Mouse (Mus musculus) activated CD4-positive, CD25-positive, alpha-beta regulatory T cell, adult 4 months (primary cell): ENCODE results near the gene Plod1. TPM values are rescaled to one million over a fixed set of nuclear protein-coding genes. Genes with fewer than 3 reads are reported as not detected.

ENCODE experiments used
- ATAC-seq: one replicate; pipeline ENCODE4 v1.8.0; 2017
- polyA plus RNA-seq, 2 experiments: library from polyadenylated mRNA; unstranded; fragments of 100-300 nt; shearing (Covaris generic); gene quantifications; one replicate each; pipeline ENCODE4 v1.2.1; 2017

The Plod1 gene
- polyA plus RNA-seq, 2 experiments from 2014 or later = 2.8 to 4.0 TPM

DNA sequence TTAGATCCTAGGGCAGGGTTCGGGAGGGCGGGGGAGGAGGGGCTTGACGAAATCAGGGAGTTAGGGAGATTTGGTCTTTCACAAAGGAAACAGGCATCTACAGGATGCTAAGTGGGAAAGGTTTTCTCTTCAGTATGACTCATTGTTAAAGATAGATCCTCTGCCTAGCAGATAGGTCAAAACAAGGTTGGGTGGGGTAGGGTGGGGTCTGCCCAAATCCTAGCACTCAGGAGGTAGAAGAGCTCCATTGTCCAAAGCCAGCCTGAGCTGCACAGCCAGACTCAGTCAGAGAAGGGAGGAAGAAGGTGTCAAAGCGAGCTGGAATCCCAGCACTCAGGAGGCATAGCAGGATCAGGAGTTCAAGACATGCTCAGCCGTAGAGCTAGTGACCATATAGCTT, 919 bp upstream of the Plod1 start:
- no peak for ATAC-seq

DNA sequence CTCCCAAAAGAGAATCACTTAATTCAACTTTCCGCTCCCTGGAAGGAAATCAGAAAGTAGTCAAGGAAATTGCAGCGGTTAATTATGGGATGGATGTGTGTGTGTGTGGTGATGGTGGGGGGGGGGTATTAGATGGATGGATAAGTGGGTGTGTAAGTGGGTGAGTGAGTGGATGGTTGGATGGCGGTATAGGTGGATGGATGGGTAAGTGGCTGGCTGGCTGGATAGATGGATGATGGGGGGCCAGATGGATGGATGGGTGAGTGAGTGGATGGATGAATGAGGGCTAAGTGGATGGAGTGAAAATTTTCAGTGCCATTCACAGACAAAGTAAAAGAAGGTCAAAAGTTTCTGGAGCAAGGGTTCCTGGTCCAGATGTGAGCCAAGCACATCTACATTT, 454 bp upstream of the Plod1 start:
- ATAC-seq = no peak

DNA sequence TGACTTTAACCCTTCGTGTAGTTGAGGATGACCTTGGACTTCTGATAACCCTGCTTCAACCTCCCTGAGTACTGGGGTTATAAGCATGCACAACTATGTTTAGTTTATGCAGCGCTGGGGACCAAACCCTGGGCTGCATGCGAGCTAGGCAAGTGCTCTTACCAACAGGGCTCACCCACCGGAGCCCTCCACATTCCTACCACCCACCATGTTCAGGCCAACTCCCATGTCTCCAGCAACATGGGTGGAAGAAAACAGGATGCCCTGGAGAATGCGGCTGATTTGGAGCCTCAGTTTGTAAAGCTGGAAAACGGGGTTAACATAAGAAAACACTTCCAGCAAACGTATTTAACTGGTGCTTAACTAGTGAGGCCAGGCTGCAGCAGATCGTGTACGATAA, 663 bp downstream of the Plod1 start:
- ATAC-seq = no peak

DNA sequence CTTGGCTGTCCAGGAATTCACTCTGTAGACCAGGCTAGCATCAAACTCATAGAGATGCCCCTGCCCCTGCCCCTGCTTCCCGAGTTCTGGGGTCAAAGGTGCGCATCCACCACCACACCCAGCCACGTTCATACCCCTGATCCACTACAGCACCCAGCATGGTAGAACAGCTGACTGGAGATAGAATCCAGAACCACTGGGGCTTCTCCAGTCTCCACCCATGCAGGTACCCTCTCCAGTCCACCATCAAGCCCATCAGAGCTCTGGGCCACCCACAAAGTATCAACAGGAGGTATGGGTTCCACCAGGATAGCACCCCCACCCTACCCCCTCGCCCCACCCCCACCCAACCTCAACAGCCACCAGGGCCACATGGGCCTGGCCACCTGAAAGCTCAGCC, 2.0 kb downstream of the Plod1 start:
- no peak for ATAC-seq

DNA sequence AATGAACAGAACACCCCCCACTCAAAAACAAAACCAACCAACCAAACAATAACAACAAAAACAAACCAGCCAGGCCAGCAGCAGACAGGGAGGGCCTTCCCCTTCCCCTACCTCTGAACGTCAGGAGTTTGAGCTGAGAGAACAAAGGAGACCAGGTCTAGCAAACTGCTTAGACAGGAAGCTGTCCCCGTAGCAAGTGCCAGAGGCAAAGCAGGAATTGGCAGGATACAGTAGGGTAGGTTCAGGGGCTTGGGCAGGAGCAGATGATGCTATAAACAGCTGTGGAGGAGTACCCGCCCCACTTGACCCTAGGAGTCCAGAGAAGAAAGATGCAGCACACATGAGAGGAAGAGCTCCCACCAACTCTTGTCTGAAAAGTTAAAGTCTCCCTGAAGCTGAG, 2.4 kb downstream of the Plod1 start:
- ATAC-seq = no peak

DNA sequence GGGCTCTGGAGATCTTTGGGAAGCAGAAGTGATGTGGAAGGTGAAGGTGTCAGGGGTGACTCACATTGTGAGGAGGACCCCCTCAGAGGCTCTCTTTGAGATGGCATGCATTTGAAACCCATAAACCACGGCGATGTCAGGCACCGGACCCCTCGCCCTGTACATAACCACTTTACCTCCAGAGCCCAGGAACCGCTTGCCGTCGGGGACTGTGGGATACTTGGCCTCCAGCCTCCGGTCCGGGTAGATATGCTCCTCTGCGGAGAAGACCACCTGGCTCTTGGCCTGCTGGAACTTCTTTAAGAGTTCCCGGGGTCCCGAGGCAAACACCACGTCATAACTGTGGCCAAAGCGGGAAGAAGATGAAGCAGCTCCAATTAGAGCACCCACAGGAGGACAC, 5.6 kb downstream of the Plod1 start:
- no peak for ATAC-seq

DNA sequence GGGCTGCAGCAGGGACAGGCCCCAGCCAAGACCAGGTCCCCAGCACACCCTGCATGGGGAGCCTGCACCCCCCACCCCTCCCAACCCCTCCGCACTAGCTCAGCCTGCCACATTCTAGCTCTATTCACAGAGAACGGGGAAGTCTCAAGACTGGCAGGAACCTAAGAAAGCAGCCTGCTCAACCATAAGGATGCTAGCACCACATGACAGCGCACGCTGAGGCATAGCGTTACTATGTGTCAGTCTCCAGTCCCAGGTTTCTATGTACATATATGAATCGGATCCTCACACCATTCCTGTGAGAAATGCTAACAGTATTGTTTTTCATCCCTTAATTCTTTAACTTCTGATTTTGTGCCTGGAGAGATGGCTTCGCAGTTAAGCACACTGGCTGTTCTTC, 8.0 kb downstream of the Plod1 start:
- ATAC-seq = no peak

DNA sequence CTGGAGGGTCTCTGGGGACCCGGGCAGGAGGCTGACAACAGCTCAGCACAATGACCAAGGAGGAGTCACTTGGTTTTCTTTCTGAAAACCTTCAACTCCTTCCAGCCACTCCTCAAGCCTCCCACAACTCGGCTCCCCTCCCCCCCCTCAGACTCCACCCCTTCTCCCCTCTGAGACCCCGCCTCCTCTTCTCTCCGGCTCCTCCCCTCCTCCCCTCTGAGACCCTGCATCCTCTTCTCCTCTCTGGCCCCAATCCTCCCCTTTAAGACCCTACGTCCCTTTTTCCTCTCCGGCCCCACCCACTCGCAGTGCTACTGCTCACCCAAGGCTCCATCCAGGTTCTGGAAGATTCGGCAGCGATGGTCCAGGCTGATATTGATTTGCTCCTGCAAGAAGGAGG, 8.4 kb downstream of the Plod1 start:
- ATAC-seq = no peak

DNA sequence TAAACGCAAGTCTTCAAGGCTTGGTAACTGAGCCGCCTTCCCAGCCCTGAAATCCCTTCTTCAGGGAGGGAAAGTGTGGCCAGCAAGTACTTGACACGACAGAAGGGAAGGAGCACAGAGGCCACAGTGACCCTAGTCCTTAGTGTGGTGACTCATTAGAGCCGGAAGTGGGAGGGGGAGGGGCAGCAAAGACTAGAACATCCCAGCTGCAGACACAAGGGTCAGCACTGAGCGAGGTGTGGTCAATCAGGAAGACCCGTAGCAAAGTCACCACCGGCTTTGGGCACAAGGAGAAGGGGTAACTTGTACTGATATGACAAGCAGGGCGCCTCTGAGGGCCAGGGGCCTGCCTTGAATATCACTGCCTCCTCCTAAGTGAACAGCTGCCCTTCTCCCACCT, 8.9 kb downstream of the Plod1 start:
- ATAC-seq = no peak

DNA sequence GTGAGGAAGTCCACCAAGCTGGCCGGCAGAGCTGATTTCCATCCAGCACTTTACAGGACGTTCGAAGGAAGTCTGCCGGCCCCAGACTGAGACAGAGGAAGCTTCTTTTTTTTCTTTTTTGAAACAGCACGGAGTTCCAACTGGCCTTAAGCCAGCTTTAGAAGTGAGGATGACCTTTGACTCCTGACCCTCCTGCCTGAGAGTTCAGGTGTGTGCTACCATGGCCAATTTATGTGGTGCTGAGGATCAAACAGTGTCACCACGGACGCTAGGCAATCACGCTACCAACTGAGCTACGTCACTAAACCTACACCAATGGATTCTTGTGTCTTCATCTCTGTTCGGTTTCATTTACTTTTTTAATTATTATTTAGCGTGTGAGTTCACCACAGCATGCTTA, 14.2 kb downstream of the Plod1 start:
- no peak for ATAC-seq

DNA sequence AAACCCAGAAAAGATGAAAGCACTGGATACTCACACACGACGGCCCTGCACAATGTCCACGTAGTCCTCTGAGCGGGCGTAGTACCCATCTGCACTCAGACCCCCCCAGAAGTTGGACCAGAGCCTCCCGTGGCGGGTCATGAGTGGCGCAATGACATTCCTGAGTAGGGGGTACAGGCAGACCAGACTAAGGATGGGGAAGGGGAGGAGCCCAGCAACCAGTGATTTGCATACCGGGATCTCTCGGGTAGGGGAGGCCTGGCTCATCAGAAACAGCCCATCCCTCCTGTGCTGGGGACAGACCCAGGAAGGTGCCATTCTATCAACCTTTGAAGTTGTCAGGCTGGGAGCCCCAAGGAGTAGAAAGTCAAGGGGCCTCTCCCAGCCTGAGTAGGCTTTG, 15.6 kb downstream of the Plod1 start:
- ATAC-seq = no peak

DNA sequence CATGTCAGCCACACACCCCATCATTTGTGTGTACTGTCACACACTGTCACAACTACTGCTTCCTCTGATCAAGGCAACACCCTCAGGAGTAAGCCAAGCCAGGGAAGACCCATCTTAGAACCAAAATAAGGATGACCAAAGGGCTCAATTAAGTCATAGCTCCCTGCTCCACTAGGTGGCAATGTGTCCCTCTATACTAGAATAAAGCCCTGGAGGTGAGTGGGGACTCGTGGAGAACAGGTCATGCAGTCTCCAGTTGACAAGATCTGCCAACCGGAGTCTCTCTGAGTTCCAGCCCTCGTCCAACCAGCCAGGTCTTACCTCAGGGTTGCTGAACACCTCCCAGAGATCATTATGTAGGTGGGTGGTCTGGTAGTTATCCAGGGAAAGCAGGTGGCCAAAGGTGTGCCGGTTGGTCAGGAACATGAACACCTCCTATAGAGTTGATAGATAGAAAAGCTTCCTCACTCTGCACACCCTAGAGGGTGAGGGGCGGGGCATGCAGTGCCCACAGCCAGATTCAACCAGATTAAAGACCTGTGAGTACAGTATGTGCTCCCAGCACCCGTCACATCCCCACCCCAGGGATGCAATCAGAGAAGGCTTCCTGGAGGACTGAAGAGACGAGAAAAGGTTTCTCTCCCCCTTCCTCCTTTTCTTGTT, 18.0 kb downstream of the Plod1 start:
- peak; percentile 66 for ATAC-seq

DNA sequence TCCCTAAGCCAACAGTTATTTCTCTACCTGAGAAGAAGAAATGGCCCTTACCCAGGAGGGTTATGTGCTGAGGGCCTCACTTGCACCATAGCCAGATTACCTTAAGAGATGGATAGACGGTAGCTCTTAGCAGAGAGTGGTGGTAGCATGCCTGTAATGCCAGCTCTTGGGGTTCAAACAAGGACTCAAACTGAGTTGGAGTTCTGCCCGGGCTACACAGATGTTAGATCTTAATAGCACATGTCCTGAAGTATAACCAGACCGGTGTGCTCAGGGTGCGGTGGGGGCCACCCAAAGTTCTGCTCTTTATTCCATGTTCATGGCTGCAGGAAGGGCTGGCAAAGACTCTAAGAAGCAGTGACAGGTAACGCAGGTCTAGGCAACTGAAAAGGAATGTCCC, 27.1 kb downstream of the Plod1 start:
- no peak for ATAC-seq

DNA sequence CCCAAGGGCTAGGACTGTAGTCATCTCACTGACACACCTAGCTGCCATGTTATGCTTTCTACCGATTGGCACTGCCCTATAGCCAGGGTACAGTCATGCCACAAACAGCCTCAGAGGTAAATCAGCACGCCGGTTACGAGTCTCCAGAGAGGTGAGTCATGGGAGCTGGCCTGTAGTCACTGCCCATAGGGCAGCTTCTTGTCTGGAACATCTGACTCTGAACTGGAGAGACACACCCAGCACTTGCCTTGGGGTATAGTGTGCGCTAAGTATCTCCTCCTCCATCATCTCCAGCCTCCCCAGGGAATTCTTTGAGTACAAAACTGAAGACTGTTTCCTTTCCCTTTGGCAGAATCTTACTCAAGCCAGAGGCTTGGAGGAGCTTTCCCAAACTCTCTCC, 30.3 kb downstream of the Plod1 start:
- no peak for ATAC-seq

DNA sequence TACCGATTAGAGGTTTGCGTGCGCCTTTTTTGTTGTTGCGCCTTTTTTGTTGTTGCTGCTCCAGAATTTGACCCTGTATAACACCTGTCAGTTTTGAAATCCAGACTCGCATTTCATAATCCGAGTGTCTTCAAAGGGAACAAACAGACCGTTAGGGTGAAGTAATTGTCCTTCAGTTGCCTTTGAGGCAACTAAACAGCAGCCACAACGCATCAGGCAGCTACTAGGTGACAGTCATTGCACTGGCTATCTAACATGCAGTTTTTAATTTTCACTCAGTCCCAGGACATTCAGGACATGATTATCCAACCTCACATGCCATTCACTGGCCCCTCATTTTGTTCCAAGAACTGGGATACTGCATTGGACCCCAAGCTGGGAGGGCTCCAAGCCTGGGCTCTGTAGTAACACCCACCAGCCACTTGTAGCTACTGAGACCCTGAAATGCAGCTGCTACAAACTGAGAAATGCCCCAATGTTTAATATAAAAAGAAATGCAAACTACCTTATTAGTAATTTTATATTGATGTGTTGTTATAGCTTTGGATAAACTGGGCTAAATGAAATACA, 31.4 kb downstream of the Plod1 start:
- no peak for ATAC-seq

DNA sequence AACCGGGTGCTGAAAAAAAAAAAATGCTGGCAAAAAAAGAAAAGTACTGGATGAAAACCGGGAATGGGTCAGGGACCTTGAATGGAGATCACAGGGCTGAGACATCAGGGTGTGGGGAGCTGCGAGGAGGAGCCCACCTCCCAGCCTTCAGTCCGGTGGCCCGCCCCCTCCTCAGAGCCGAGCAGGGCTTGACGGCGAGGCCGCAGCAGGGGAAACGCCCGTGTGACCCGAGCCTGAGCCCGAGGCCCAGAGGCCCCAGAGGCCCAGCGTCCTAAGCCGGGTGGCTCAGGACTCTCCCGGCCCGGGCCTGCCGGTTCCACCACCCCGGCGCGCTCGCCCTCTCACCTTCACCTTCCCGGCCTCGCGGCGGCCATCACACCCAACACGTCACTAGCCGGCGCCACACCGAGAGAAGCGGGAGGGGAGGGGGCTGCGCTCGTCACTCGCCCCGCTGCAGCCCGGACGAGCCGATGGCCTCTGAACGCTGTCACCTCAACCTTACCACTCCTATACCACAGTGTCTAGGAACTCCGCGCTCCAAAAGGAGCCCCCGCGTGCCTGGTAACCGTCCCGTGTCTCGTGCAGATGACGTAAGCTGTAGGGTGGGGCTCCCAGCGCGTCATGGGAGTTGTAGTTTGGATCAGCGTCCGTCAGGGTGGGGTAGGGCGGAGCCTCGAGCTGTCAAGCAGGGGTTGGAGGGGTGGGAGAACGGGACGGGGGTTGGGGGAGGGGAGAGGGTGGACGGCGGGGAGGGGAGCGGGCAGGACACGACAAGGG, 32.1 kb downstream of the Plod1 start, which contains the start of gene Mfn2:
Gene Mfn2, minus strand, starts transcription at position 392 of the 777 bp plus-strand sequence.
- ATAC-seq = peak; percentile 90

DNA sequence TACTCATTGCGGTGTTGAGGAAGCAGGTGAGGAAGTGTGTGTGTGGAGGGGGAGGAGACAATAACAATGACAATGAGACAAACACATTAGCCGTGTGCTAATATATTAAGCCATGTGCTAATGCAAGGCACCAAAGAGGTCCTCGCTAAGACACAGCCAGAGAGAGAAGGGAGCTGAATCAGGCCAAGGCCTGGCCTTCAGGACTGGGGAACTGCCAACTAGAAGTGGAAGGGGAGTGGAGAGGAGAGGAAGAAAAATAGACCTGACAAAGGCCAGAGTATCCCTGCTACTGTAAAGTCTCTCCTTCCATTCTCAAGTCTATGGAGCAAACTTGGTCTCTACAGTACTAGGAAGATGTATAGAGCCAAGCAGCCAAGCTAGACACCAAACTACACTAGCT, 33.0 kb downstream of the Plod1 start:
- ATAC-seq = no peak

DNA sequence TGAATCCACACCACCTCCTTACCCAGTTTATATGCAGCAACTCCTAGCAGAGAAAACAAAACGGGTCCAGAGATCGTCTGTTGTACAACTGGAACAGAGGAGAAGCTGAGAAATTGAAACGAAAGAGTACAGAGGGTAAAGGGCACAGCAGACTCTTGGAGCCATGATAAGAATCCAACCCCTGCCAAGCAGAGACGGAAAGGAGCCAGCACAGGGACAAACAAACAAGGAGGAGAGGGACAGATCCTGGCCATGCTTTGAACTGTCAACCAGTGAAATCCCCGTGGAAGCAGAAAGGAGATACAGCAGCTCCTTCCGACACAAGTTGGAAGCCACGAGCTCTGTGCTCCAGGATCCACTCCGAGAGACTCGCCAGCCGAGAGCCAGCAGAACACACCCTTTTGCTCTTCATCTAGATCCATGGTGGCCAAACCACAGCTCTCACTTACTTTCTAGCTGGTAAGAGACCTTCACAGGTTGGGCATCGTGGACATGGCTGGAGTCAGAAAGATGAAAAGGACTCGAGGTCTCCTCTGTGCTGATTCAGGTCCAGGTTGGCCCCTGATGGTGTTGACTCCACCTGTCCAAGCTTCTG, 33.6 kb downstream of the Plod1 start:
- ATAC-seq = no peak

DNA sequence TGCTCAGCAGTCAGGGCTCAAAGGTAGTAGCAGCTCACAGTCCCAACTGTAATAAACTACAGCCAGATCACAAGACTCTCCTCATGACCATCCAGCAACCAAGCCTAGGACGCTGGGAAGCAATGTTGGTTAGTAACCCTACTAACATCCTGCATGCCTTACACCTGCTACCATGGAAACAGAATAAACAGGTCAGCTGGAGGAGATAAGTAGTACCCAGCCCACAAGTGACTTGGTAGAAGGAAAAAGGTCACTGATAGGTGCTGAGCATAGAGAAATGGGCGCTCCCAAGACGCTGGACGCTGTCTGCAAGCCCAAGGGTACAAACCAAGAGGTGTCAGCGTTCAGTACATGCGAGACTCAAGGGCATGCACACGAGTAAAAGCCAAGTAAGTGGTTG, 36.1 kb downstream of the Plod1 start:
- ATAC-seq = no peak

DNA sequence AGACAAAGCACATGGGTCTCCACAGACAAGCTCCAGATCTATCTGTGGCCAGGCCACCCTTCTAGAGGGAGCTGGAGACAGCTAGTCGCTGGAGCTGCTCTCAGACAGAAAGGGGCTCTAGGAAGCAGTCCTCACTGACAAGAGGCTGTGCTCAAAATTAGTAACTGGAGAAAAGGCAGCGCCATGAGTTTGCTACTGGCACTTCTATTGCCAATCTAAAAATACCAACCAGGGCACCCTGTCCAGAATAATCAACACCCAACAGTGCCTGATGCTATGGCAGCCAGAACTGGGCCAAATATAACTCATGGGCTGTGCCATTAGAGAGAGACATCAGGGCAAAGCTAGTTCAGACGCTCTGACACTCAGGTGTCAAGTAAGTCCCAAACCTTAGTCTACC, 39.2 kb downstream of the Plod1 start:
- ATAC-seq = no peak

DNA sequence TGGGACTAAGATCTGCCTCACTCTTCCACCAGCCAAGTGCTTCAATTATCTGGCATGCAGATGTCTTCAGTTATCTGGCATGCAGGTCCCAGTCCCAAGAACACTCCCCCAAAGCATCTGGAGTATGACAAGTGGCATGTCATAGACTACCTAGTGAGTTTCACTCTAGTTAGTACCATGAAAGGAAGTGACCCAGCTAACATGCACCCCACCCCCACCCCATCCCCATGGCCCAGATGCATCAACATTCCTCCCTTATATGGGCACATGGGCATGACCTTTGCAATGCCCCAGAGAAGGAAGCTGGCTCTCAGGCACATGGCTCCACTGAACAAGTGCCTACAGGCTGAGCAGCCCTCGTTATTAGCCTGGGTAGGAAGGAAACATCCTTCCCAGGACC, 40.2 kb downstream of the Plod1 start:
- ATAC-seq = peak; percentile 76

DNA sequence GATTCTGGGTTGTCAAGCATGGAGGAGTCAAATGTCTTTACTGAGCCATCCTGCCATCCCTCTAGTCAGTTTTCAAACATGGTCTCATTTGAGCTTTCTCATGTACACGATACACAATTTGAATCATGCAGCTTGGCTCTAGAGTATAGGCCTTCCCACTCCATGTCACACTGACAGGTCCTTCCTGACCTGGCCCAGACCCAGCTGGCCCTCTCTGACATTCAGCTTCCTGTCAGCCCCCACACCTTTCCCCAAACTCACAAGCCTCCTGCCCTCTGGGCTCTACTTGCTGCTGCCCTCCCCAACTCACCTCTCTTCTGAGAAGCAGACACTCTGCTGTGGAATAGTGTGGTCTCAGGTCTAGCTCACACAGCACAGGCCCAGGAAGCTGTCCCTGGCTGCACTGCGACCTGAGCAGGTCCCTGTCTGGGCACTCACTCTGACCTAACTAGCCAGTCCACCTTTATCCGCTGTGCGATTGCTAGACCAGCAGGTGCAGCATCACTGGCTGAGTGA, 40.7 kb downstream of the Plod1 start:
- no peak for ATAC-seq

DNA sequence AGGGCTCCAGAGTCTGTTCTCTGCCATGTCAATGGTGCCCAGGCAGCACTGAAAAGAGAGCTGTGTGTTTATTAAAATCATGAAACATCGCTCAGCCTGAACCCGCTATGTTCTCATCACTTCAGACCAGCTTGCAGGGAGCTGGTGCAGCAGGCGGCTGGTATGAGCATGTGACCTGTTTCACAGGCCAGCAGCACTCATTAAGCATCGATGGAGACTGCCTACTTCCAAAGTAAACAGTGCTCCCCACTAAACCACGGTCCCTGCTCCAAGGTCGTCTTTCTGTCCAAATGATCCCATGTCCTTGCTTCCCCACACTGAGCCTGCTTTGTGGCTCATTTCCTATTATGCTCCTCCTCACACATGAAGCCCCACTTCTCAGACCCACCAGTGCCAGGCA, 46.2 kb downstream of the Plod1 start:
- no peak for ATAC-seq

DNA sequence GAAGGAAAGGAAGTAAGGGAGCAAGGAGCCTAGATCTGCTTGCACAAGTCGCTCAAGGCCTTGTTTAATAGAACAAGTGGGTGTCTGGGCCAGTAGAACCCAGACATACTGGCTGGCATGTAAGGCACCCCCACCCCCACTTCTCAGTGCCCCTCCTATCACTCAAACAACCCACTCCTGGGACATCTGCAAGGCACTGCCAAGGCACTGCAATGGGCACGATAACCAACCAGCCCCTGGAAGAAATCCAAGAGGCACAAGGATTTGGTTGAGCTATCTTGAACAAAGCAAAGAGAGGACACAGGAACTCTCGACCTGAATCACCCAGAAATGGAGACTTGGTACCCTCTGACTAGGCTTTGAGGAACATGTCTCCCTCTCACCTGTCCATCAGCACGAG, 48.3 kb downstream of the Plod1 start:
- ATAC-seq = no peak
